Mouse (Mus musculus): ENCODE results near the gene Rps16. TPM values are rescaled to one million over a fixed set of nuclear protein-coding genes. Genes with fewer than 3 reads are reported as not detected.

The Rps16 gene
- total RNA-seq, 1 experiment from 2014 or later, result 1,029 TPM

DNA sequence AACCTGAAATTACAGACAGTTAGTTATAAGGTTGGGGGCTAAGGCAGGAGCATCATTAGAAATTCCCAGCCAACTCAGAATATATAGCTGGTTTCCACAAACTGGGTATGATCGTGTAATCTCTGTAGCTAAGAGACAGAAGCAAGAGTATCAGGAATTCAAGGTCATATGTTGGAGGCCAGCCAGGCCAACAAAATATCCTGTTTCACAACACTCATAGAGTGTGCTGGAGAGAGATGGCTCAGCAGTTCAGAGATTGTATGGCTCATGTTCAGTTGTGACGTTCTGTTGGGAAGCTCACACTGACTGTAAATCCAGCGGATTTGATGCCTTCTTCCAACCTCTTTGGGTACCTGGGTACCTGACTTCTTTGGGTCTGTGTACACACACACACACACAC is 2.7 kb upstream of the Rps16 start:
- DNase-seq, result peak; percentile 73

- no peak for DNase-seq
These were observed 1.9 kb upstream of the Rps16 start for GRCm38 (mm10) chr7:28348601-28349000.

DNA sequence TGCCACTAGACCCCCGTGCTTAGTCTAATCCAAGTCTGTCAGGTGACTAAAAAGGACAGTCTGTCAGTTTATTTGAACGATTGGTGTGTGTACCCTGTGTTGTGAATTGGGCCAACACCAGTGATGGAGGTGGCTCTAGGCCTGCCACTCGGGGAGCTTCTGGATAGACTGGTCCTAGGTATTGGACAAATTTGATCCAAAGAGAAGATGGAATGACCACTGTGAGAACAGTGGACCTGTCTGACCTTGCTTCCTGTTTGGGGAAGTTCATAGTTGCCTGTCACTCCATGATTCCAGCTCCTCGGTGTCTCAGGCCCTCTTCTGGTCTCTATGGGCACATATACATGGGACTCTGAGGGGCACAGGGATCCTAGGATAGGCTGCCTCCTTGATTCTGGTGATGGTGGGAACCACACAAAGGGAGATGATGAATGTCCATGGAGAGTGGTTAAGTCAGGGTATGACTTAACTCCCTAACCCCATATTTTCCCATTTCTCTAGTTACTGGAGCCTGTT is 1.3 kb downstream of the Rps16 start:
- no peak for DNase-seq

DNA sequence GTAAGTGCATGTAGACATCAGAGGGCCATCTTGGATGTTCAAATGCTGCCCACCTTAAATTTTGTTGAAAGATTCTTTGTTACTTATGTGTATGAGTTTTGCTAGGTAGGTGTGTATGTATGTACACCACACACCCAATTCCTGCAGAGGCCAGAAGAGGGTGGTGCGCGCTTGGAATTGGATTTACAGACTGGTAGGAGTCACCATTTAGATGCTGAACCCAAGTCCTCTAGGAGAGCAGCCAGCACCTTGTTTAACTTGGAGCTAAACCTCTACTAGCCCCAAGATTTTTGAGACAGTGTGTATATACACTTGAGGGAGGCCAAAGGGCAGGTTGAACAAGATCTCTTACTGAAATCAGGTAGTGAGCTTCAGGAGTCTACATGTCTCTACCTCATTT is 2.8 kb downstream of the Rps16 start:
- no peak for DNase-seq

DNA sequence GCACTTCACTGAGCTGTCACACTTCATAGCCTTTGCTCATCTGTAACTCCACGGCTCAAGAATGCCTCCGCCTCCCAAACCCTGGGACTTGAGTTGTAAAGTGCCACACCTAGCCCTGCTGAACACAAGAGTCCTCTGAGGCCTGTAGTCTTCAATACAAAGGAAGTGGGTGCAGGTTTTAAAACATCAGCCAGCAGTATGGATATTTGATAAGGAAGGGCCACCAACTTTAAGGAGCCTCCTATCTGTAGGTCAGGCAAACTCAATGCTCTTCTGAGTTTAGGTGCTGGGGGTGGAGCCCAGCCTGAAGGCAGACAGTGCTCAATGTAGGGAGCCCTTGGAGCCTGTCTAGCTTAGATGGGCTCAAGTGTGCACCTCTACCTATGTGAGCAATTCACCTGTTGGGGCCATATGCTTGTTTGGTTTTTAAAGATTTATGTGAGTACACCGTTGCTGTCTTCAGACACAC is 3.7 kb downstream of the Rps16 start:
- DNase-seq, result no peak

- no peak for DNase-seq
These were observed 4.1 kb downstream of the Rps16 start for GRCm38 (mm10) chr7:28354596-28354995.

GRCm38 (mm10) chr7:28355221-28355620 is 4.8 kb downstream of the Rps16 start:
- no peak for DNase-seq

- DNase-seq, result no peak
These were observed 6.5 kb downstream of the Rps16 start for GRCm38 (mm10) chr7:28356981-28357380.

DNA sequence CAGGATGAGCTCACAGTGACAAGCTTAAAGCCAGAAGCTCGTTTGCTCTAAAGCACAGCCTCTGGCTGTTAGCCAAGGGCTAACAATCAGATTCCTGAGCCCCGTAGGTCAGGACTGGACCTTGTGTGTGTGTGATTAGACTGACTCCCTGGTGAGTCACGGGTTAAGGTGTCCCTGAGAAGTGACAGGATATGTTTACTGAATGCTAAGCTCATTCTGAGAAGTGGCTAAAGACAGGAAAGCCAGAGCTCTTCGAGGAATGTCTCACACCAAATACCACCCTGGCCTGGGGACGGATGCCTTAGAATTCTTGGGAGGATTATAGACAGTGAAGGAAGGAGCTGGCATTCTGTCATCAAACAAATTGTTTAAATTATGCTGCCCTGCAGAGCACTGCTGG is 7.5 kb downstream of the Rps16 start:
- no peak for DNase-seq

GRCm38 (mm10) chr7:28358431-28358830 is 8.0 kb downstream of the Rps16 start:
- no peak for DNase-seq

DNA sequence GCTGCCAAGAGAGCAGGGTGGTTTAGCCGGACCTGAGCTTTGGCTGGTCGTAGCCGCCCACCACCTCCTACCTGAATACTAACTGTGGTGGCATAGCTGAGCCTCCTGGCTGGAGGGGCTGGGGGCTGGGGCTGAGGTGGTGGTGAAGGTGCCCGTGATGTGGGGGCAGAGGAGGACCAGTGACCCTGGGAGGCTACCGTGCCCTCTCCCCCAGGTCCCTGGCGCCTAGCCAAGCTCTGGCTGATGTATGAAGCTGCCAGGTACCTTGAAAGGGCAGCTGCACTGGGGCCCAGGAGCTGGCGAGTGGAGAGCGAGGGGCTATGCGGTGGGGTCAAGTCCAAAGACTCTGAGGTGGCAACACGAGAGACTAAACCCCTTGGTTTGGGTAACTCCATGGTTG is 9.4 kb downstream of the Rps16 start:
- DNase-seq, result no peak

- no peak for DNase-seq
These were observed 9.8 kb downstream of the Rps16 start for GRCm38 (mm10) chr7:28360291-28360690.

- DNase-seq, result no peak
These were observed 11.3 kb downstream of the Rps16 start for GRCm38 (mm10) chr7:28361647-28362341.

DNA sequence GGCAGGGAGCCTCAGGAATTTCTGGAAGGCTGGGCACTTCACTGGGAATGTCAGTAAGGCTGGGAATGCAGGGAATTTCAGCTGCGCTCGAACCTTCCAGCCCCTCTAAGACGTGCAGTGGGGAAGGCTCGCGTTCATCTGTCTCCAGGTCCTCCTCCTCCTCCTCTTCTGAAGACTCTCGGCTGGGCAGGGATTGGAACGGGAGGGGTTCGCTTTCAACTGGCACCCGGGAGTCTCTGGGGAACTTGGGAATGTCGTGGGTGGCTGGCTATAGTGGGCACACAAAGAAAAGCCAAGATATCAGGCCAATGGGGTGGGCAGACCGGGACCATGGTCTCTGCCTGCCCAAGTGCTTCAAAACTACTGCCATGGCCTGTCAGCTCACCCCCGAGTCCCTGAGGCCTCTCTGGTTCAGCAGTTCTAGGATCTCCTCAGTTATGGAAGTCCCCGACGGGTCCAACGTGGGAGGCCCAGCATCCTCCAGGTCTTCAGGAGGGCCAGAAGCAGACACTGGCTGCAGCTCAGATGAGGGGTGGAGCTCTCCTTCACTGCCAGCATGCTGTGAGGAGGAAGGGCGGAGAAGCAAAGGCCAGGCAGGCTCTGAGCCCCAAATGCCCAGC is 12.1 kb downstream of the Rps16 start:
- DNase-seq, result no peak

GRCm38 (mm10) chr7:28367663-28368275 is 17.3 kb downstream of the Rps16 start:
- no peak for DNase-seq

GRCm38 (mm10) chr7:28368276-28368920 is 17.9 kb downstream of the Rps16 start:
- no peak for DNase-seq

DNA sequence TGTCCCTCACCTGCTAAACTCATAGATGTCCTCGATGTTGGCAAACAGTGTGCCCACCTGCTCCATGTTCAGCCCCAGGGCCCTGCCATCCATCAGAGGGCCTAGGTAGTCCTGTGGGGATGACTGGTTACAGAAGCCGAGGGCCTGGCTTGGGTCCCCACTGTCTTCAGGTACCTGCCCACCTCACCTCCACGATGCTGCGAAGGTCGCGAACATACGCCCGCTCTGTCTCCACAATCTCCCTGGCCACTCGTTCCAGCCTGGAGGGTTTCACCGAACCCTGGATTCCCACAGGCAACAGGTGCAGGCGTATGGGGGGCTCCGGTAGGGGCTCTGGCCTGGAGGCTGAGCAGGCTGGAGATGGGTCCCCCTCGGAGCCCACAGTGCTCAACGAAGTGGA is 19.6 kb downstream of the Rps16 start:
- DNase-seq, result no peak

DNA sequence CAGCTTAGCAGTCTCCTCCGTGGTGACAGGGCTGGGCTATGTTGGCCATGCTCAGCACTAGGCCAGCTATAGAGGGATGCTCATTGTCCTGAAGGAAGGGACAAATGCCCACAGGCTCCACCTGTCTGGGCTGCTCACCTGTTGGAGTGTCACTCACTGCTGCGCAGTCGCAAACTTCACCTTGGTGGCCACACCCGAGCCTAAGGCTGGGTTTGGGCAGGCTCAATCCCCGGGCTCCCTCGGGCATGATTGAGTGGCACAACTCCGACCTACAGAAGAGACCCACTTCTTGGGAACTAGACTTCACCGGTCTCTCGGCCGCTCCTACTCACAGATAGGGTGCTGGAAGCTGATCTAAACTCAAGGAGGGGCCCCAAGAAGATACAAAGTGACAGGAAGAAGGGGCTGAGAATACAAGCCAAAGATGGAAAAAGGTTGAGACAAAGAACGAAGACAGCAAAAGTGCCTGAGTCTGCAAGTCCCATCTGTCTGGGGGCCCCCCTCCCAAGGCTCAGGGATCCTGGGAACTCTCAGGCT is 20.6 kb downstream of the Rps16 start:
- no peak for DNase-seq

DNA sequence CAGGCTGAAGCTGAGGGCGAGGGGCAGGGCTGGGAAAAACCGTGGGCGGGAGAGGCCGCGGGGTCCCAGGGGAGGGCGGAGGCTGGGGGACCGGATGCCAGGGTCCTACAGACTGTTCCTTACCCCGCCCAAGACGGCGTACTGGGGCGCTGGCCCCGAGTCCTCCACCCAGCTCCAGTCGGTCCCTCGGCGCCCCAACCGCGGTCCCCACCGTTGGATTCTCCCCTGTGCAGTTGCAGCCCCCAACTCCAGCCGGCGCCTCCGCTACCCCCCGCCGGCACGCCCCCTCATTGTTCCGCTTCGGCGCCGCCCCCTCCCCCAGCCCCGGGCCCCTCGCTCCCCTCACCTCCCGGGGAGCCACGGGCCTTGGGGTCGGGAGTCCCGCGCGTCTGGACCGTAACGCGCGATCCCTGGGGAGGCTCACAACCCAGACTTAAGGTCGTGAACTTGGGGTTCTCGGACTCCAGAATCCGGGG is 21.1 kb downstream of the Rps16 start:
- DNase-seq, result peak; percentile 59

DNA sequence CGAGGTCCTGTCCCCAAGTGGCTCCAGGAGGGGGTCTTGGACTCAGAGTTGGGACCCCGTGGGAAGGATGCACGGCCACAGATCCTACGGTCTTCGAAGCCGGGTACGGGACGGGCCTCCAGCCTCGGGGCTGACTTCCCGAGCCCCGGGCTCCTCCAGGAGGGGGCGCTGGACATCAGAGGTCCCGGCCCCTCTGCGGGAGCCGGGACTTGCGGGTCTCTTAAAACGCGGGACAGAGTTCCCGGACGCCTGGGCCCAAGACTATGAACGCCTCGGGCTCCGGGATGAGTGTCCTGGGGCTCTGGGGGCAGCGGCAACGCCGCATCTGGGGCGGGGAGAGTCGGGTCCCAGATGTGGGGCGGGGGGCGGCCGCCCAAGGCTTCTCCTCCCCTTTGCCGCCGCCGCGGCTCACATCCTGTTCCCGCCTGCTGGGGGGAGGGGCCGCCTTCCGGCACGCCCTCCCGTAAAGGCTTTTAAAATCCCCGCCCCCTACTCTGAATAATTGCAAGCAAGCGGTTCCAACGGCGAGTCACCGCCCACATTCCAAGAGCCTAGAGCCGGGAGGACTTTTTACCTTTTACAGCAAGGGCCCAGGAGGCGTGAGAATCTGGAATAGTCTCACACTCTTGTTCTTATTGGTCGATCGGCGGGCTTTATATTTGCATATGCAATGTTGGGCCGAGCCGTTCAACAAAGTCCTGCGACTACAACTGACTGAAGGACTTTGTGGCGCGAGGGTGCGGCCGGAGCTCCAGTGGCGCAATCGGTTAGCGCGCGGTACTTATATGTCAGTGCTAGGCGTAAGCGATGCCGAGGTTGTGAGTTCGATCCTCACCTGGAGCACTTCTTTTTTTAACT is 22.0 kb downstream of the Rps16 start, which contains the start of gene Plekhg2:
Gene Plekhg2 (minus strand): TSS at position 349 of the 858 bp plus-strand sequence.
- DNase-seq, result peak; percentile 94

DNA sequence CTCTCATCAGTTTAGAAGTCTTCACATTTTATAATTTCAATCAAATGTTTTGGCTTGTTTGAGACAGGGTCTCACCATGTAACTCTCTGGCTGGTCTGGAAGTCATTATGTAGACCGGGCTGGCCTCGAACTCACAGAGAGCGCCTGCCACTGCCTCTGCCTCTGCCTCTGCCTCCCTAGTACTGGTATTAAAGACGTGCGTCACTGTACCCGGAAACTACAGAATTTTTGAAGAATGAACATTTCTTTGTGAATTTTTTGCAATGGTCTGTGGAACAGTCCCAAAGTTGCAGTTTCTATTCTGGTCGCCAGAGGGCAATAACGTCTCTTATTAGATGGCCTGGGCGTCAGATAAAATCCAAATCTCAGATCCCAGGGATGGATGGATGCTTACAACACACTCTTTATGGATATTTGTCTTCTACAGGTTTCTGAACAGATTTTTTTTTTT is 22.7 kb downstream of the Rps16 start:
- peak; percentile 55 for DNase-seq

Measured in adrenal gland, postnatal 25 days (tissue).